Mouse (Mus musculus) right cerebral cortex, postnatal 25 days (tissue): ENCODE data around the gene Ptprj.

Experiments
- DNase-seq: peaks from one replicate; pipeline ENCODE4 v3.0.0; 2022

The Ptprj gene

GRCm38 (mm10) chr2:90509268-90509667 is 71.2 kb downstream of the Ptprj start:
- no peak for DNase-seq

GRCm38 (mm10) chr2:90506143-90506542 is 74.3 kb downstream of the Ptprj start:
- DNase-seq: no peak

GRCm38 (mm10) chr2:90504731-90505171 is 75.7 kb downstream of the Ptprj start:
- DNase-seq: peak; percentile 77

- DNase-seq: no peak
Observed at GRCm38 (mm10) chr2:90503182-90503833, 77.1 kb downstream of the Ptprj start.

- DNase-seq: no peak
Observed at GRCm38 (mm10) chr2:90502738-90503137, 77.7 kb downstream of the Ptprj start.

- no peak for DNase-seq
Observed at GRCm38 (mm10) chr2:90501708-90502107, 78.7 kb downstream of the Ptprj start.

- no peak for DNase-seq
Observed at GRCm38 (mm10) chr2:90500892-90501291, 79.6 kb downstream of the Ptprj start.

- DNase-seq: no peak
Observed at GRCm38 (mm10) chr2:90499002-90499401, 81.4 kb downstream of the Ptprj start.

- no peak for DNase-seq
Observed at GRCm38 (mm10) chr2:90497551-90497950, 82.9 kb downstream of the Ptprj start.

GRCm38 (mm10) chr2:90496680-90497074 is 83.8 kb downstream of the Ptprj start:
- DNase-seq: no peak

- DNase-seq: no peak
Observed at GRCm38 (mm10) chr2:90496012-90496679, 84.3 kb downstream of the Ptprj start.

GRCm38 (mm10) chr2:90490279-90491046 is 90.0 kb downstream of the Ptprj start:
- no peak for DNase-seq

- no peak for DNase-seq
Observed at GRCm38 (mm10) chr2:90489839-90490238, 90.6 kb downstream of the Ptprj start.

- no peak for DNase-seq
Observed at GRCm38 (mm10) chr2:90488690-90489590, 91.5 kb downstream of the Ptprj start.

GRCm38 (mm10) chr2:90487471-90488238 is 92.8 kb downstream of the Ptprj start:
- DNase-seq: no peak

GRCm38 (mm10) chr2:90486226-90486755 is 94.2 kb downstream of the Ptprj start:
- no peak for DNase-seq

GRCm38 (mm10) chr2:90481505-90481904 is 98.9 kb downstream of the Ptprj start:
- no peak for DNase-seq

- no peak for DNase-seq
Observed at GRCm38 (mm10) chr2:90480747-90481308, 99.6 kb downstream of the Ptprj start.

- DNase-seq: no peak
Observed at GRCm38 (mm10) chr2:90478531-90478930, 101.9 kb downstream of the Ptprj start.

- no peak for DNase-seq
Observed at GRCm38 (mm10) chr2:90477617-90478016, 102.8 kb downstream of the Ptprj start.

GRCm38 (mm10) chr2:90476792-90477191 is 103.7 kb downstream of the Ptprj start:
- DNase-seq: no peak
